ENCODE assay signal across 9 mouse cellular contexts in the genomic region with DNA sequence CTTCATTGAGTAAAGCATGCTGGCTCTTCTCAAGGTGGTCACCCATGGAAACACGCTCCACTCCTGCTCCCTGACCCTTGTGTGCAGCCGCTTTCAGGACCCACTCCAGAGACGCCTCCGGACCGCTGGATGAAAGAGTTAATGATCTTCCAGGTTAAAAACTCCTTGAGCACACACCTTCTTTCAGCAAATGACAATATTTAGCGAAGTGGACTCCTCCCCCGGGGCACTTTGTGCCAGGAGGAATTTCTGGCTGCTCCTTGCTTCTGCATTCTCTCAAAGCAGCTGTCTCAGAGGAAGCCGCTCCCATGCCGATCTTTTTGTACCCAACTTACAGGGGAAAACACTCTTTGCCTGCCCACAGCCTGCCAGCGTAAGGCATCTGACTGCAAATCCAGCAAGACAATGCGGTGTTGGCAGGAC. TPM values are rescaled to one million over a fixed set of nuclear protein-coding genes. Genes with fewer than 3 reads are reported as not detected.
DNase-seq lines count a peak whose midpoint lies in the region; ATAC-seq lines count a peak whose summit lies in the region.
"Had no signal": no experiment of that assay in that cellular context is flagged by ENCODE, and none has a peak within 500 bp of the region (broad histone marks: within the 10 kb centered on the region; RNA-seq: fewer than 3 reads in every experiment).

No protein-coding gene starts in this region.

- H3K27ac ChIP-seq in heart, embryonic 16.5 days (ENCODE audit: low read length): no peak overlapping the region

- no peaks in the 10 kb centered on the region for H3K4me1 ChIP-seq in heart, embryonic 16.5 days (ENCODE audit: control insufficient read depth, insufficient read depth, low read length)

- no peak for ATAC-seq in heart, embryonic 16.5 days (replicated peaks; ENCODE audit: extremely low read depth, insufficient read depth, low FRiP score)

- H3K36me3 ChIP-seq in heart, embryonic 16.5 days (ENCODE audit: control insufficient read depth, insufficient read depth): no peaks in the 10 kb centered on the region
- H3K36me3 ChIP-seq: G1E had no signal

- DNase-seq in heart, postnatal 25 days (ENCODE audit: low spot score): no peak
- DNase-seq in kidney, adult 18-20 months: peak; percentile 61
- peak; percentile 24 to 37 for DNase-seq in layer of hippocampus, adult 8-10 months (ENCODE audit: low spot score in 2 of 2)
- DNase-seq in right cerebral cortex, postnatal 25 days: peak; percentile 14
- no peak for DNase-seq in adrenal gland, adult 18-20 months (ENCODE audit: low spot score in 2 of 2)
- DNase-seq in liver: no peak

- peak overlapping the region; percentile 27; the same call in 1 of the 2 replicates for H3K4me2 ChIP-seq in heart, embryonic 16.5 days (ENCODE audit: low read depth, low read length)

- intact Hi-C loops in heart, postnatal 25 days (cut with DNase I): no loop called here

- WGBS in heart, embryonic 16.5 days: 56% methylated on average over 11 of the region's 11 CpGs

- no peak overlapping the region for H3K4me3 ChIP-seq in heart, embryonic 16.5 days (ENCODE audit: low read length)
- H3K4me3 ChIP-seq: megakaryocyte, embryonic 14.5 days had no signal

- no peaks in the 10 kb centered on the region for H3K9me3 ChIP-seq in heart, embryonic 16.5 days (replicated peaks; ENCODE audit: control insufficient read depth, low read length)
- H3K9me3 ChIP-seq: G1E; megakaryocyte, embryonic 14.5 days had no signal

- no peak overlapping the region for H3K9ac ChIP-seq in heart, embryonic 16.5 days (ENCODE audit: low read length)

- no peaks in the 10 kb centered on the region for H3K27me3 ChIP-seq in heart, embryonic 16.5 days (ENCODE audit: control insufficient read depth, insufficient read depth, low read length)
- H3K27me3 ChIP-seq: megakaryocyte, embryonic 14.5 days had no signal

RNA-seq across cellular contexts. Expression of gene Atp13a4, which starts 3.4 kb away (rescaled TPM):
- 0.25 TPM in 1 of 2 replicates, not detected in the other for polyA plus RNA-seq in heart, embryonic 16.5 days (2015; fragmentation: Nextera tagmentation; extraction: Ambion mirVana)
- not detected for total RNA-seq in heart, postnatal 25 days (2021)
- total RNA-seq in layer of hippocampus, adult 8-10 months (2022): 10 to 100 TPM; 16.5 to 21.1 (median 18.4) TPM
- total RNA-seq in adrenal gland, adult 18-20 months (2021): not detected
- polyA plus RNA-seq: G1E had no signal

RNA-seq across cellular contexts. Expression of gene Opa1, which starts 37.9 kb away (rescaled TPM):
- polyA plus RNA-seq in heart, embryonic 16.5 days (2015; fragmentation: Nextera tagmentation; extraction: Ambion mirVana): 42.0 and 44.9 TPM in 2 replicates
- 100 to 1,000 TPM; 147 to 153 TPM for total RNA-seq in heart, postnatal 25 days (2021)
- 100 to 1,000 TPM in 3 of 4 experiments, 10 to 100 TPM in 1; 97.8 to 109 (median 104) TPM for total RNA-seq in layer of hippocampus, adult 8-10 months (2022)
- 10 to 100 TPM; 91.1 to 99.5 TPM for total RNA-seq in adrenal gland, adult 18-20 months (2021)

Comparison
In these comparisons a context has a peak if more than half of its experiments do, and no peak if none do; other contexts are left out.
1. DNase-seq: peak in kidney, adult 18-20 months (single experiment), layer of hippocampus, adult 8-10 months (2 of 2) and right cerebral cortex, postnatal 25 days (single experiment); none in heart, postnatal 25 days (single experiment), adrenal gland, adult 18-20 months (0 of 2) and liver (single experiment).
2. RNA of gene Atp13a4, which starts 3.4 kb away (total RNA-seq): 16.5 to 21.1 TPM in layer of hippocampus, adult 8-10 months; not detected in heart, postnatal 25 days and not detected in adrenal gland, adult 18-20 months; every median in the first group is over 10 times any median in the second.